Mouse (Mus musculus): ENCODE measurements around the gene Gm2244.
"Not testable (repeated sequence)": the region's sequence is repeated elsewhere in the genome, so short reads cannot be mapped to it uniquely, and the experiment has no call there.

Gene Gm2244

GRCm38 (mm10) chr14:19549863-19550262 is at the start of gene Gm2244:
Gm2244 (minus strand) TSS chr14:19549963.
- not testable (repeated sequence) for DNase-seq (ENCODE audit: low spot score)

GRCm38 (mm10) chr14:19584804-19585667 is 35.3 kb upstream of the Gm2244 start, which contains the start of gene Gm2237:
Gm2237 (minus strand) TSS chr14:19585135.
- not testable (repeated sequence) for DNase-seq (ENCODE audit: low spot score)

All from layer of hippocampus, adult 9-10 months (tissue).